ENCODE assay signal across 16 mouse cellular contexts in the genomic region with DNA sequence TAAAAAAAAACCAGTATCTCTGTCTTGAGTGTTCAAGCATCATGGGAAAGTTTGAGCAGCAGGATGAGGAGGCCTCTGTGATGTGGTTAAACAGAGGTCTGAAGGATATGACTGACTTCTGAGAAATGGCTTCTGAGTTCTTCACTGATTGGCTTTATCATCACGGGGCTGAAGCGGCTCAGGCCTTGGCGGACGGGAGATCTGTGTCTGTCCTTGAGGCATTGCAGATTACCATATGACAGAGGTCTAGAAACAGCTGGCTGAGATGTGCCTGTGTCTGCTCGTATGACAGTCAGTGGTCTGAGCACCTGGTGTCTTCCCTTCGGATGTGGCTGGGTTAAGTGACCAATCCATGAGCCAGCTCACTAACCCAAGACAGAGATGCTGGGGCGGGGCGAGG. TPM values are rescaled to one million over a fixed set of nuclear protein-coding genes. Genes with fewer than 3 reads are reported as not detected.
DNase-seq lines count a peak whose midpoint lies in the region; ATAC-seq and TF ChIP-seq lines count a peak whose summit lies in the region.
"Had no signal": no experiment of that assay in that cellular context is flagged by ENCODE, and none has a peak within 500 bp of the region (broad histone marks: within the 10 kb centered on the region; RNA-seq: fewer than 3 reads in every experiment).

No protein-coding gene starts in this region.

- peak; percentile 79 for TF ChIP-seq EP300 in liver, embryonic 14.5 days (IDR thresholded peaks at IDR 0.05; ENCODE audit: low read depth)

- ATAC-seq in CD4-positive, CD25-positive, alpha-beta regulatory T cell, adult 4 months: peak; percentile 74
- ATAC-seq in liver, embryonic 14.5 days (ENCODE audit: insufficient read depth): peak; percentile 64
- ATAC-seq: forebrain, embryonic 13.5 days; midbrain, embryonic 16.5 days had no signal

- H3K4me3 ChIP-seq in heart, embryonic 10.5 days: no peak overlapping the region
- no peak overlapping the region for H3K4me3 ChIP-seq in liver, embryonic 14.5 days (ENCODE audit: insufficient read depth in 1 of 2, low read depth in 2 of 2, low read length in 2 of 2)
- no peak overlapping the region for H3K4me3 ChIP-seq in left cerebral cortex, adult 2 months
- H3K4me3 ChIP-seq: embryonic facial prominence, embryonic 12.5 days; forebrain, embryonic 13.5 days; neural tube, embryonic 15.5 days had no signal

- intact Hi-C loops in left cerebral cortex, adult 2 months (cut with DNase I): no loop called here

- H3K9me3 ChIP-seq in heart, embryonic 10.5 days: no peaks in the 10 kb centered on the region
- no peaks in the 10 kb centered on the region for H3K9me3 ChIP-seq in liver, embryonic 14.5 days (ENCODE audit: control insufficient read depth, low read length)
- H3K9me3 ChIP-seq: embryonic facial prominence, embryonic 12.5 days; forebrain, embryonic 13.5 days; neural tube, embryonic 15.5 days had no signal

- H3K27me3 ChIP-seq in heart, embryonic 10.5 days (ENCODE audit: insufficient read depth, poor library complexity, severe bottlenecking): no peaks in the 10 kb centered on the region
- no peaks in the 10 kb centered on the region for H3K27me3 ChIP-seq in liver, embryonic 14.5 days (ENCODE audit: control insufficient read depth, insufficient read depth, low read length)
- H3K27me3 ChIP-seq: embryonic facial prominence, embryonic 12.5 days; forebrain, embryonic 13.5 days; neural tube, embryonic 15.5 days had no signal

- H3K9ac ChIP-seq in liver, embryonic 14.5 days (replicated peaks): peak overlapping the region; percentile 41
- H3K9ac ChIP-seq: embryonic facial prominence, embryonic 12.5 days; forebrain, embryonic 13.5 days; neural tube, embryonic 15.5 days had no signal

- DNase-seq in heart, embryonic 10.5 days (ENCODE audit: low spot score): peak; percentile 91
- DNase-seq in heart, adult 11 months: no peak
- DNase-seq in c-Kit-negative CD71-positive TER-119-positive erythroid progenitor cells, embryonic 14.5 days (ENCODE audit: low read depth, low spot score): peak; percentile 50
- DNase-seq in liver, embryonic 14.5 days (ENCODE audit: low read depth in 3 of 3, low spot score in 3 of 3): peak; percentile 68 to 78 (median 72)
- no peak for DNase-seq in layer of hippocampus, adult 18-20 months (ENCODE audit: low spot score in 2 of 2)
- DNase-seq in gastrocnemius, adult 8-10 months (ENCODE audit: low spot score in 2 of 2): no peak
- no peak for DNase-seq in left cerebral cortex, adult 2 months (ENCODE audit: extremely low spot score in 1 of 2, low spot score in 2 of 2)
- DNase-seq: cerebellum, adult 9-10 months; gastrocnemius, postnatal 14 days; heart, postnatal 10 days; right cerebral cortex, postnatal 25 days had no signal

- peaks cover 15% of the 10 kb centered on the region for H3K4me1 ChIP-seq in heart, embryonic 10.5 days
- H3K4me1 ChIP-seq in liver, embryonic 14.5 days (replicated peaks; ENCODE audit: control insufficient read depth in 2 of 2, insufficient read depth in 2 of 2, low read length in 1 of 2): peaks cover 40 to 52% of the 10 kb centered on the region in 2 experiments

- TF ChIP-seq CTCF in liver, embryonic 14.5 days (IDR thresholded peaks at IDR 0.05; ENCODE audit: low read depth): no peak
- no peak for TF ChIP-seq CTCF in left cerebral cortex, adult 2 months (IDR thresholded peaks at IDR 0.05)

- H3K4me2 ChIP-seq in liver, embryonic 14.5 days (ENCODE audit: low read depth): peak overlapping the region; percentile 45
- H3K4me2 ChIP-seq: embryonic facial prominence, embryonic 12.5 days; forebrain, embryonic 13.5 days; neural tube, embryonic 15.5 days had no signal

- H3K36me3 ChIP-seq in heart, embryonic 10.5 days: peaks cover 56% of the 10 kb centered on the region
- peaks cover 57% of the 10 kb centered on the region for H3K36me3 ChIP-seq in liver, embryonic 14.5 days (replicated peaks; ENCODE audit: control insufficient read depth, insufficient read depth, low read depth)

- H3K27ac ChIP-seq in heart, embryonic 10.5 days: no peak overlapping the region; the same call in 1 of the 2 replicates
- H3K27ac ChIP-seq in liver, embryonic 14.5 days: peak overlapping the region; percentile 84
- H3K27ac ChIP-seq in left cerebral cortex, adult 2 months: no peak overlapping the region
- H3K27ac ChIP-seq: embryonic facial prominence, embryonic 12.5 days; forebrain, embryonic 13.5 days; neural tube, embryonic 15.5 days had no signal

- WGBS in heart, embryonic 10.5 days: 70% methylated on average over 8 of the region's 8 CpGs
- WGBS in liver, embryonic 14.5 days (ENCODE audit: insufficient replicate concordance): 31% methylated on average over 8 of the region's 8 CpGs

RNA-seq across cellular contexts. Expression of a gene that starts 13.2 kb away (rescaled TPM):
- polyA plus RNA-seq in heart, embryonic 10.5 days (2016; fragmentation: Nextera tagmentation; extraction: Ambion mirVana): 50.6 and 58.7 TPM in 2 replicates
- polyA plus RNA-seq in CD4-positive, CD25-positive, alpha-beta regulatory T cell, adult 4 months (2017; shearing (Covaris generic)): 100 to 1,000 TPM; 128 TPM
- 28.5 and 44.4 TPM in 2 replicates for polyA plus RNA-seq in liver, embryonic 14.5 days (2012; rRNA removed)
- polyA plus RNA-seq in liver, embryonic 14.5 days (2014; fragmentation: Nextera tagmentation; extraction: Ambion mirVana): 66.0 and 67.7 TPM in 2 replicates
- total RNA-seq in layer of hippocampus, adult 18-20 months (2021): 1 to 10 TPM; 6.6 to 7.1 TPM
- 1 to 10 TPM; 2.9 to 4.7 (median 3.2) TPM for total RNA-seq in gastrocnemius, adult 8-10 months (2022)
- 1 to 10 TPM; 5.7 to 8.1 TPM for total RNA-seq in left cerebral cortex, adult 2 months (2021)

RNA-seq across cellular contexts. Expression of a gene that starts 13.3 kb away (rescaled TPM):
- 42.8 and 50.7 TPM in 2 replicates for polyA plus RNA-seq in heart, embryonic 10.5 days (2016; fragmentation: Nextera tagmentation; extraction: Ambion mirVana)
- 10 to 100 TPM; 48.6 to 70.3 TPM for polyA plus RNA-seq in CD4-positive, CD25-positive, alpha-beta regulatory T cell, adult 4 months (2017; shearing (Covaris generic))
- 19.0 and 25.2 TPM in 2 replicates for polyA plus RNA-seq in liver, embryonic 14.5 days (2012; rRNA removed)
- polyA plus RNA-seq in liver, embryonic 14.5 days (2014; fragmentation: Nextera tagmentation; extraction: Ambion mirVana): 39.4 and 43.3 TPM in 2 replicates
- total RNA-seq in layer of hippocampus, adult 18-20 months (2021): 10 to 100 TPM; 19.2 to 20.5 TPM
- total RNA-seq in gastrocnemius, adult 8-10 months (2022): 10 to 100 TPM in 1 of 4 experiments, 1 to 10 TPM in 3; 7.8 to 10.0 (median 8.7) TPM
- total RNA-seq in left cerebral cortex, adult 2 months (2021): 10 to 100 TPM; 18.9 to 22.0 TPM

RNA-seq across cellular contexts. Expression of a gene that starts 36.4 kb away (rescaled TPM):
- 238 and 283 TPM in 2 replicates for polyA plus RNA-seq in heart, embryonic 10.5 days (2016; fragmentation: Nextera tagmentation; extraction: Ambion mirVana)
- 10 to 100 TPM; 57.5 to 66.1 TPM for polyA plus RNA-seq in CD4-positive, CD25-positive, alpha-beta regulatory T cell, adult 4 months (2017; shearing (Covaris generic))
- 28.8 and 92.1 TPM in 2 replicates for polyA plus RNA-seq in liver, embryonic 14.5 days (2012; rRNA removed)
- 342 and 357 TPM in 2 replicates for polyA plus RNA-seq in liver, embryonic 14.5 days (2014; fragmentation: Nextera tagmentation; extraction: Ambion mirVana)
- 10 to 100 TPM; 47.1 to 58.9 TPM for total RNA-seq in layer of hippocampus, adult 18-20 months (2021)
- total RNA-seq in gastrocnemius, adult 8-10 months (2022): 100 to 1,000 TPM; 190 to 220 (median 193) TPM
- 10 to 100 TPM; 49.3 to 54.3 TPM for total RNA-seq in left cerebral cortex, adult 2 months (2021)

Comparison
In these comparisons a context has a peak if more than half of its experiments do, and no peak if none do; other contexts are left out.
1. DNase-seq: peak in heart, embryonic 10.5 days (single experiment), c-Kit-negative CD71-positive TER-119-positive erythroid progenitor cells, embryonic 14.5 days (single experiment) and liver, embryonic 14.5 days (3 of 3); none in heart, adult 11 months (single experiment), layer of hippocampus, adult 18-20 months (0 of 2), gastrocnemius, adult 8-10 months (0 of 2) and left cerebral cortex, adult 2 months (0 of 2).